Mouse (Mus musculus) urinary bladder, adult 2 months (tissue): ENCODE measurements around the gene Gm20388. TPM values are rescaled to one million over a fixed set of nuclear protein-coding genes. Genes with fewer than 3 reads are reported as not detected.

ENCODE experiments used
- DNase-seq: peaks from one replicate; pipeline ENCODE4 v3.0.0; 2022; ENCODE audit warnings: low spot score
- polyA plus RNA-seq: library from polyadenylated mRNA; depleted of rRNA; stranded (reverse); fragments of >200 nt; gene quantifications from 2 replicates; pipeline ENCODE4 v1.2.3, GENCODE M21; 2012

Gm20388 gene
- polyA plus RNA-seq, 1 experiment = 50.2 TPM

GRCm38 (mm10) chr8:120581811-120582210 is 671.2 kb downstream of the Gm20388 start:
- DNase-seq = no peak

DNA sequence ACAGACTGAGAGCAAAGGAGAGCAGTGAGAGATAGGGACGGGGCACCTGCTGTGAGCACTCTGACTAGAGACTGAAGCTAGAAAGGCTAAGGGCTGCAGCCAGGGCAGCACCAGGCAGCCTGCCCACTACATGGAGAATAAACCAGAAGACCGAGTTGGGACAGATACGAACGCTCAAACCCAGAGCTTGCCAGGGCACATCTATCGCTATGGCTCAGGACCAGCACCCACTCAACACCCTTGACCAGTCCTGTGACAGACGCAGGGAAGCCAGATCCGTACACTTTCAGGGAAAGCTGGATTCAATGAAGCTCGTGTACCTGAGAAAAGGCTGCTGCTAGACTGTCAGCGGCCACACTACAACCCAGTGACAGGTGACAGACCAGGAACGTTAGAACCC is 674.9 kb downstream of the Gm20388 start:
- no peak for DNase-seq

DNA sequence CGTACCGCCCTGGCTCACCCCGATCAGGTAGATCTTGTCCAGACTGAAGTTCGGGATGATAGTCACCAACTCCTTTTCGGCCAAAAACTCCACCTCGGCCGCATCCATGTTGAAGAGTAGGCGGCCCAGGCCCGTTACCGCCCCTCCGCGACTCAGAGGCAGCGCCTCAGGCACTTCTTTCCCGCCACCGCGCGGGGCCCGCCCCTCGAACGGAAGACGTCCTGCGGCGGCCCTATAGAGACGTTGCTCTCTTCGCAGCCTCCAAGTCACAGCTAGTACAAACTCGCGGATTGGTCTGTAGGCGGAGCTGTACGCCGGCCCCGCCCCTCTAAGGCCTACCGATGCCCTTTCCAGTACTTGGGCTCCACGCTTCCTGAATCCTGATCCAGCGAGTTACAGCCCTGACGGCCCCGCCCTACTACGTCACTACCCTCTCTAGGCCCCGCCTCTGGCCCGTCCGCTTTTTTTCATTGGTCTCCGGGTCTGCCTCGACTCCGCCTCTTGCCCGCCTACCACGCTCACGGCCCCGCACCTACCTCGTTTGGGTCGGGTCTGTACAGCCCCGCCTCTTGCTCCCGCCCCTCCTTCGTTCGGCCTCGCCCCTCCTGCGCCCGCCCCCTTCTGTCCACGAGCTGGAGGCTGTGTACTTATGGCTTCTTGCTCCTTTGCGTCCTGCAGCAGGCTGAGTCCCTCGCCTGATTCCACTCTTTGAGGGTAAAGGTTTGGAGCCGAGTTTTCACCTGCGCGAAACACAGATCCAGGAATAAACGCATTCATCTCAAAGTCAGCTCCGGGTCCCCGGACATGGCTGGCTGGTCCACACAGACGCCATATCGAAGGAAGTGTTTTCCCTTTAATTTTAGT is 678.5 kb downstream of the Gm20388 start, which contains the start of gene Gins2:
Gins2 (minus strand) TSS at position 397 of the 864 bp plus-strand sequence.
- DNase-seq = peak; percentile 87

- DNase-seq = no peak
These were observed 679.3 kb downstream of the Gm20388 start for GRCm38 (mm10) chr8:120589921-120590320.

GRCm38 (mm10) chr8:120591587-120592292 is 681.1 kb downstream of the Gm20388 start:
- DNase-seq = no peak

DNA sequence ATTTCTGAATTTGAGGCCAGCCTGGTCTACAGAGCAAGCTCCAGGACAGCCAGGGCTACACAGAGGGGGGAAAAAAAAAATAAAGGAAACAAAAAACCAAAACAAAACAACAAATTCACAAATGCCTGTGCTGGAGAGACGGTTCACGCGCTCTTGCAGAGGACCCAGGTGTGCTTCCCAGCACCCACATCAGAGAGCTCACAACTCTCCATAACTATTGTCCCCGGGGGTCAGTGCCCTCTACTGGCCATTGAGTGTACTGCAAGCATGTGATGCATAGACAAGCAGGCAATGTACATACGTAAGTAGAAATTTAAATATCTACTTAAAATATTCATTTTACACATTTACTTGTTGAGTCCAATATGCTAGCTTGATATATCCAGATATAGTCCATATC is 683.9 kb downstream of the Gm20388 start:
- DNase-seq = no peak

GRCm38 (mm10) chr8:120595963-120596362 is 685.3 kb downstream of the Gm20388 start:
- no peak for DNase-seq

DNA sequence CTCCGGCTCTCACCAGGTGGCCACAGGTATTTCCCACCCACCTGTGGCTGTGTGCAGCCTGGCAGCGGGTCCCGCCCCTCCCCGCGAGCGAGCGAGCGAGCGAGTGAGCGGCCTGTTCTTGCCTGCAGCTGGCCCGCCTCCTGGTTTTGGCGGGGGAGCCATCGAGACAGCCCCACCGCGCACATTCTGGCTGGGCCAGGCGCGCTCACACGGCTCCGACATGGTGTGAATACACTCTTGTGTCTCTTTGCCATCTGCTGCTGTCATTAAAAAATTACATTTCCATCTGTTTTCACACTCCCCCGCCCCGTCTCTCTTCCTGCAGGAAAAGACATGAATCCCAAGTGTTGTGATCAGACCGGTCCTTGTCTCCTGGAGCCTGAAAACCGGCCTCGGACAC is 687.9 kb downstream of the Gm20388 start:
- no peak for DNase-seq

DNA sequence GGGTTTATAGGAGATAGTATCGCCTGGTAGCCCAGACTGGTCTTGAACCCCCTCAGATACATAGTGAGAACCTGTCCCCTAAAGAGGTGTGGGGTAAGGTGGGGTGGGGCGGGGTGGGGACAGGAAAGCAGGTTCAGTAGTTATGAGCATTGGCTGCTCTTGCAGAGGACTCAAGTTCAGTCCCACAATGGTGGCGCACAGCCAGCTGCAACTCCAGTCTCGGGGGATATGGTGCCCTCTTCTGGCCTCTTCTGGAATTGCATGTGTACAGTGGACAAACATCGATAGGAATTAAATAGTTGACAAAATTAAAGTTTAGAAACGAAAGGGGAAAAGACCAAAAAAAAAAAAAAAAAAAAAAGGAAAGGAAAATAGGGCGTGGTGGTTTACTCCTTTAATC is 688.9 kb downstream of the Gm20388 start:
- peak; percentile 53 for DNase-seq

- no peak for DNase-seq
These were observed 692.0 kb downstream of the Gm20388 start for GRCm38 (mm10) chr8:120602672-120603071.

- DNase-seq = no peak
These were observed 696.8 kb downstream of the Gm20388 start for GRCm38 (mm10) chr8:120607460-120607859.

DNA sequence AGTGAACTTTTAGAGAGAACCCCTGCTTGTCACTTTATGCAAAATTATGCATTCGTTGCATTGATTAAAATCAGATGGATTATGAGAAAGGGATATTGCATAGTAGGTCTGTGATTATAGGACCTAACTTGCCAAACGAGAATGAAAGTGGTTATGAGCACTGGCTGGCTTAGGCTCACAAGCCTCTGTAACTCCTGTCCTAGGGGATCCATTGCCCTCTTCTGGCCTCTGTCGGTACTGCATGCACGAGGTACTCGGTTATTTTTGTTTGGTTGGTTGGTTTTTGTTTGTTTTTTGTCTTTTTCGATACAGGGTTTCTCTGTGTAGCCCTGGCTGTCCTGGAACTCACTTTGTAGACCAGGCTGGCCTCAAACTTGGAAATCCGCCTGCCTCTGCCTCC is 697.2 kb downstream of the Gm20388 start:
- peak; percentile 51 for DNase-seq

DNA sequence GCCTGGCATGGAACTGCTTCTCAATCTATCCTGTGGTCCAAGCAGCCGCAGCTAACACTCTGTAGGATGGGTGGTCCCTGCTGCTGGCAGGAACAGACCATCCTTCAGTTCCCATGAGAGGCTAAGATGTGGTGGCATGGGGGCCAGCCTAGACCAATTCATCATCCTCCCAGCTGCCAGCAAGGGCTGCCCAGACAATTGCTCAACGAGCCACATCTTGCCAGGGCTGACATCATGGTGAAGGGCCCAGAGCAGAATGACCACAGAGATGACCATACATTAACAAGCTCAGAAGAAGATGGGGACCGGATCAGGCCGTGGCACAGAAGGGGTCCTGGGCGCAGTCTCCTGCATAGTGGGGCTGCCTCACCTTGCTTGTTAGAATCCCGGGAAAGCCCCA is 700.2 kb downstream of the Gm20388 start:
- DNase-seq = no peak

DNA sequence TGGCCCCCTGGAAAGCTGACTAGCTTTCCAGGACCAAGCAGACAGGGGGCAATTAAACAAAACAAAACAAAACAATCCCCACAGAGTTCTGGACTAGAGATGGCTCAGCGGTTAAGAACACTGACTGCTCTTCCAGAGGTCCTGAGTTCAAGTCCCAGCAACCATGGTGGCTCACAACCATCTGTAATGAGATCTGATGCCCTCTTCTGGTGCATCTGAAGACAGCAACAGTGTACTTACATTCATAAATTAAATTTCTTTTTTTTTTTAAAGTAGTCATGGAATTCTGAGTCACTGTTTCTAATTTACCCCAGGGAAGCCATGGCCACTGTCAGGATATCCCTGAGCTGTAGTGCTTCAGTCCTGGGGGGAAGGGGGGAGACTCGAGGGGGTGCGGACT is 703.9 kb downstream of the Gm20388 start:
- no peak for DNase-seq

DNA sequence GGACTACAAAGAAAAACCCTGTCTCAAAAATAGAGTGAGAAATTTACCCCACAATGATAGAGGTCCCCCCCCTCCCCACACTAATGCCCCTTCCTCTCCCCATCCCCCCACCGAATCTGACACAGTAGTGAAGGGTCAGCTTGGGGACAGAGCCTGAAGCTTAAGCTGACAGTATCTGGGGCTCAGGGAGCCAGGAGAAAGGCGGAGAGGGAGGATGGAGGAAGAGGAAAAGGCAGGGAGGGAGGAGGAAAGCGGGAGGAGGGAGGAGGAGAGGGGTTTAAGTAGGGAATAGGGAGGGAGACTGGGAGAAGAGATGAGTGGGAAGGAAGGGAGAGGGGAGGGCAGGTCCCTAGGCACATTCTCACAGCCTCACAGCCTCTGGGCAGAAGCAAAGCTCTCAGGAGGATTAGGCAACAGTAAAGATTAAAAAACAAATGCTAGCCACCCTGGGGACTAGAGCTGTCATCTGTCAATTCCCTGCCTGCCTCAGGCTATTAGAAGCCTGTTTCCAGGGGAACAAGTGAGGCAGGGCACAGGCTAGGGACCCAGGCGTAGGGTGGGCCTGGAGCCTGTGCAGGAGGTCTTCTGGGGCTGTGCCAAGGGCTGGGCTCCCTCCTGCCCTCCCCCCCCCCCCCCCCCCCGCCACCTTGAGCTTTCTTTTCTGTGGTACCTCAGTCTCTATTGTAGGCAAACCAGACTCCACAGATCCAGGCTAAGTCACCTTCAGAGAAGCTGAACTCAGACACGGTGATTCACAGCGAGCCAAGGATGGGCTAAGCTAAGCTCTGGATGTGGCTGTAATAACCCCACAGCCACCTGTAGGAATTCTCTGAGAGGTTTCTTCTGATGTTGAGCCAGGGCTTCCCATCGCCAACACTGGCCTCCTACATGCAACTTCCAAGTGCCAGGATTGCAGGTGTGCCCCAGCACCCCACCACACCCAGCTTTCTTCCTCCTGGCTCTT is 706.3 kb downstream of the Gm20388 start:
- DNase-seq = no peak

DNA sequence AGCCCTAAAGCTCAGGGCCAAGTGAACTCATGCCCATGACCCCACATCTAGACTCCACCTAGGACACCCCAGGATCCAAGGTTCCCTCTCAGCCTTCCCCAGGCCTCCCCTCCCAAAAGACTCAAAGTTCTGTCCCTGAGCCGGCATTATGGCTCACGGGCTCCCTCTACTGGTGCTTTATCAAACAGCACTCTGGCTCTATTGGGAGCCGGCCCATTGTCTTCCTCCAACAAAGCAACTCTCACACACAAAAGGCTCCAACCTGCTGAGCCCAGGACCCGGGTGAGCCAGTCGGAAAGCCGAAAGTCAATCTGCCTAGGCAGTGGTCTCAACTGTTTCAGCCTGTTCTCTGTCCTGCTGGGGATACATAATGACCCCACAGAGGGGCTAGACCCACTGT is 707.5 kb downstream of the Gm20388 start:
- peak; percentile 52 for DNase-seq

DNA sequence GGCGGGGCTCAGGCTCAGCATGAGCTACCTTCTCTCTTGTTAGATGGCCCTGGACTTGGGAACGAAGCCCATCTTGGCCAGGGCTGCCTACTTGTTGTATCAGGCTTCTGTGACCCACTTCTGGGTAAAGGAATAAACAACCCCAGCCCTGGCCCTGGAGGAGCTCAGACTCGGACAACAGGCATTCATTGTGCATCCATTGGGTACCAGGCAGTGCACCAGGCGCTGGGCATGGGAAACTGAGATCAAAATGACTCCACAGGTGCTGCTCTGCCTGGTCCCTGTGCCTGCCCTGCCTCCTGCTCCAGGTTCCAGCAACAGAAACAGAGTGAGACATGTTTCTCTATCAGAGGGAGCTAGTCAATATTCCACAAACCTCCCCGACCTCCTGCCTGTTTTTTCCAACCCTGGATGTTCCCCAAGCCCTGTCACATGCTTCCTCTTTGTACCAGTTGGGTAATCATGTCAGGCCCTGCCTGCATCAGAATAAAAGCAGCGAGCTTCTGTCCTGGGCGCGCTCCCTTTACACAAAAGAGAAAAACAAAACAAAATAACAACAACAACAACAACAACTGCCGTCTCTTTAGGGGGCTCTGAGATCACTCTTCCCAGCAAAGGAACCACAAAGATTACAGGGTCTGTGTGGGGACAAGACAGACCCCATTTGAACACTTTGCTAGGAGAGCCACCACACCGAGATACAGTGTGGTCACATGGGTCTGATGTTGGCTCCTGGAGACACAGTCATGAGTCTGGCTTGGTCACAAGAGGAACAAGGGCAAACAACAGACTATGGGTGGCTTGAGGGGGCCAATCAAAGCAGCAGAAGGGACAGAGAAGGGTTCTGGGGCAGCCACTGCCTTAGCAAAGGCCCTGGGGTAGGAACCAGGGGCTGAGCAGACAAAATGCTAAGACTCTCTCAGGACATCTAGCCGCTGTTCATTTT is 708.9 kb downstream of the Gm20388 start:
- no peak for DNase-seq

DNA sequence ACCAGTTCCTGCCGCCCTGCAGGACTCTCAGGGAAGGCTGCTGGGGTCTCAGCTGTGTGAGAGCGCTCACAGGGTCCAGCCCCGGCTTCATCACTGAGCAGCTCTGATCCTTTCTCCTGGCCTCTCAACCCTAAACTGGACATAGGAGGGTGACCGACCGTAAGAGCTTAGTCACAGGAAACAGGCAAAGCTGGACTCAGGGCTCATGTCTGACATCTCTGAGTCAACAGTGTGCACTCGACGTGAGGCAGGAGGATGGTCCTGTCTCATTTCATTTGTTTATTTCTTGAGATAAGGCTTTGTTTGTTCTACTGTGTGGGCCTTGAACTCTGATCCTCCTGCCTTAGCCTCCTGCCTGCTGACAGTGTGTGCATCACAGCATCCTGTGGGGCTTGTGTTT is 709.8 kb downstream of the Gm20388 start:
- DNase-seq = no peak

DNA sequence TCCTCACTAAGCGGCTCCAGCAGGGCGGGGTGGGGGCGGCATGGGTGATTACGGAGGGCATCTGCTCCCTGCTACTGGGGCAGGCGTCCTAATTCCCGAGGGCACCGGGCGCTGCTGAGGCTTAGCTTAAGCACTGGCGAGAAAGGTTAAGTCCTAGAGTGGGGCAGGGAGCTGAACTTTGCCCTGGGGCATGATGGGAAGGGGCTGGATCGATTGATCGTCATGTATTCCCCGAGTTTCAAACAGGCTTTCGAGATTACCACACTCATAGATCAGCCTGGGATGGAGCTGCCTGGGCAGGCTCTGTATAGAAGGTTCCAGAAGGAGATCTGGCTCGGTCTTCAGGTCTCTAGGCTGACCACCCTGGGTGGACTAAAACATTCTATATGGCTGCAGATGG is 711.5 kb downstream of the Gm20388 start:
- DNase-seq = no peak

- DNase-seq = no peak
These were observed 713.0 kb downstream of the Gm20388 start for GRCm38 (mm10) chr8:120623608-120624007.

DNA sequence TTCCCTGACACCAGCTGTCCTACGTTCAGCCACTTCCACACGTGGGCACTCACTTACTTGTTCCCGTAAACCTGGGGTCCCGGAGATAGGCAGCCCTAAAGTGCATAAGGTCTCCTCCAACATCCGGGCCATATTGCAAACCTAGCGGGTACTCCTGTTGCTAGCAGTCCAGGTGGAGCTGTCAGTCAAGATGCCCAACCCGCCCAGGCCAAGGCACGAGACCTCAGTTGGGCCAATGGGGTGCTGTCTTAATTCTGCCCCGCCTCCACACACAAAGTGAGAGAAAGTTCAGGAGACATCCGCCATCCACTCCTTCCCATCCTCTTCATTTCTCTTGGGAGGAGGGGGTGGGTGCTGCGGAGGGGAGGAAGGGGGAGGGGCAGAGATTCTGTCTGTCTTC is 715.8 kb downstream of the Gm20388 start:
- no peak for DNase-seq
